Mouse (Mus musculus): Measurements from ENCODE around the gene Phf5a. TPM values are rescaled to one million over a fixed set of nuclear protein-coding genes. Genes with fewer than 3 reads are reported as not detected.

Gene Phf5a
- total and polyA plus RNA-seq, 3 experiments, result 37.1 to 59.8 (median 59.6) TPM

- DNase-seq, result no peak
These were observed 43.1 kb downstream of the Phf5a start for GRCm38 (mm10) chr15:81828426-81829207.

DNA sequence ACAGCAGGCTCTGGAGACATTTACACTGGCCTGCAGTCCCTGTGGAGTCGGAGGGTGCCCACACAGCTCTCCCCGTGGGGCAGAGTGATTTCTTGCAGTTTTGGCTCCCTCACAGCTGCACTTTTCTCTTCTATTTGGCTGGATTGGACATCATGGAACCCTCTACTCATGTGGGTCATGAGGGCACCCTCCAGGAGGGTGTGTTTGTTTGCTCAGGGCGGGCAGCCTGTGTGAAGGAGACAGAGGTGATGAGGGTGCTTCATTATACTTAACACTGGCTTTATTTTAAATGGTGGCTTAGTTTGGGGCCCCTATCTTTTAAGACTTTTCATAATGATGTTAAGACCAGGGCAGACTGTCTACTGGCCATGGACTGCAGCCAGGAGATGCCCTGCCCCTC, 46.9 kb downstream of the Phf5a start:
- no peak for DNase-seq

- DNase-seq, result no peak
These were observed 49.1 kb downstream of the Phf5a start for GRCm38 (mm10) chr15:81822631-81823030.

GRCm38 (mm10) chr15:81818404-81818803, 53.3 kb downstream of the Phf5a start:
- peak; percentile 52 for DNase-seq

DNA sequence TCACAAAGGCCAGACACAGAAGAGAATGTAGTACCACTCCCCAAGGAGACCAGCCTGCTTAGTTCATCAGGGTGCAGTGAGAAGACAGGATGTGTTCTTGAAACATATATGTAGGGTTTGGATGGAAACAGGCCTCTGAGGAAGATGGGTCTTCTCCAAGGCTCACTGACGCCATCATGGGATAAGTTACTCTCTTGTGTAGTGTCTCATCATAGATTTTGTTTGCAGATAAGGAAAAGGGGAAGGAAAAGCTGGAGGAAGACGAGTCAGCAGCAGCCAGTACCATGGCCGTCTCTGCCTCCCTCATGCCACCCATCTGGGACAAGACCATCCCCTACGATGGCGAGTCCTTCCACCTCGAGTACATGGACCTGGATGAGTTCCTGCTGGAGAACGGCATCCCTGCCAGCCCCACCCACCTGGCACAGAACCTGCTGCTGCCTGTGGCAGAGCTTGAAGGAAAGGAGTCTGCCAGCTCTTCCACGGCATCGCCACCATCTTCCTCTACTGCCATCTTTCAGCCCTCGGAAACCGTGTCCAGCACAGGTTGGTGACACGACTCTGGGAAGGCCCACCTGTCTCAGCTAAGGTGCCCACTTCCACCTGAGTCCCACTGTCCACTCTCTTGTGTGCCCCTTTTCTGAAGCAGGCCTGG, 56.9 kb downstream of the Phf5a start:
- peak; percentile 31 for DNase-seq

Other genes with a start within 250 kb of the Phf5a start
- gene L3mbtl2, start 208.0 kb downstream of the Phf5a start, total RNA-seq (2021), result 10 to 100 TPM; 15.7 to 22.1 TPM
- gene L3mbtl2, start 208.0 kb downstream of the Phf5a start, polyA plus RNA-seq (2012; rRNA removed), result 11.2 and 12.8 TPM in 2 replicates
- 1 to 10 TPM; 2.3 to 4.4 TPM for gene Chadl, start 174.6 kb downstream of the Phf5a start, total RNA-seq (2021)
- gene Chadl, start 174.6 kb downstream of the Phf5a start, polyA plus RNA-seq (2012; rRNA removed), result 32.2 and 38.7 TPM in 2 replicates
- gene Zc3h7b, start 126.9 kb downstream of the Phf5a start, total RNA-seq (2021), result 10 to 100 TPM; 62.9 to 87.9 TPM
- gene Zc3h7b, start 126.9 kb downstream of the Phf5a start, polyA plus RNA-seq (2012; rRNA removed), result 54.0 and 60.6 TPM in 2 replicates
- 10 to 100 TPM; 57.1 to 73.0 TPM for gene Rangap1, start 126.4 kb downstream of the Phf5a start, total RNA-seq (2021)
- gene Rangap1, start 126.4 kb downstream of the Phf5a start, polyA plus RNA-seq (2012; rRNA removed), result 20.8 and 24.9 TPM in 2 replicates
- 100 to 1,000 TPM in 1 of 2 experiments, 10 to 100 TPM in 1; 35.0 to 100 TPM for gene Tef, start 69.5 kb downstream of the Phf5a start, total RNA-seq (2021)
- 35.0 and 69.3 TPM in 2 replicates for gene Tef, start 69.5 kb downstream of the Phf5a start, polyA plus RNA-seq (2012; rRNA removed)
- gene Tob2, start 13.1 kb downstream of the Phf5a start, total RNA-seq (2021), result 100 to 1,000 TPM in 1 of 2 experiments, 10 to 100 TPM in 1; 96.0 to 102 TPM
- 69.9 and 76.1 TPM in 2 replicates for gene Tob2, start 13.1 kb downstream of the Phf5a start, polyA plus RNA-seq (2012; rRNA removed)
- gene Aco2, start 398 bp upstream of the Phf5a start, total RNA-seq (2021), result 1,000 to 10,000 TPM; 1,000 to 1,044 TPM
- gene Aco2, start 398 bp upstream of the Phf5a start, polyA plus RNA-seq (2012; rRNA removed), result 391 and 396 TPM in 2 replicates
- gene Polr3h, start 54.3 kb upstream of the Phf5a start, total RNA-seq (2021), result 10 to 100 TPM; 15.6 to 34.4 TPM
- gene Polr3h, start 54.3 kb upstream of the Phf5a start, polyA plus RNA-seq (2012; rRNA removed), result 16.7 and 17.5 TPM in 2 replicates
- 10 to 100 TPM; 10.1 to 19.5 TPM for gene Csdc2, start 64.8 kb upstream of the Phf5a start, total RNA-seq (2021)
- gene Csdc2, start 64.8 kb upstream of the Phf5a start, polyA plus RNA-seq (2012; rRNA removed), result 33.6 and 50.1 TPM in 2 replicates
- 10 to 100 TPM; 70.6 to 74.8 TPM for gene Pmm1, start 89.0 kb upstream of the Phf5a start, total RNA-seq (2021)
- gene Pmm1, start 89.0 kb upstream of the Phf5a start, polyA plus RNA-seq (2012; rRNA removed), result 114 and 118 TPM in 2 replicates
- gene 1700029P11Rik, start 108.6 kb upstream of the Phf5a start, total RNA-seq (2021), result not detected
- gene 1700029P11Rik, start 108.6 kb upstream of the Phf5a start, polyA plus RNA-seq (2012; rRNA removed), result not detected in 2 replicates
- gene Xrcc6, start 115.9 kb upstream of the Phf5a start, total RNA-seq (2021), result 10 to 100 TPM; 73.2 to 87.0 TPM
- gene Xrcc6, start 115.9 kb upstream of the Phf5a start, polyA plus RNA-seq (2012; rRNA removed), result 23.8 and 27.6 TPM in 2 replicates
- 100 to 1,000 TPM in 1 of 2 experiments, 10 to 100 TPM in 1; 56.0 to 149 TPM for gene Desi1, start 162.0 kb upstream of the Phf5a start, total RNA-seq (2021)
- gene Desi1, start 162.0 kb upstream of the Phf5a start, polyA plus RNA-seq (2012; rRNA removed), result 100.0 and 101 TPM in 2 replicates
- gene Snu13, start 175.7 kb upstream of the Phf5a start, total RNA-seq (2021), result 10 to 100 TPM; 84.9 to 91.7 TPM
- 61.5 and 68.6 TPM in 2 replicates for gene Snu13, start 175.7 kb upstream of the Phf5a start, polyA plus RNA-seq (2012; rRNA removed)
- gene 4930407I10Rik, start 187.2 kb upstream of the Phf5a start, total RNA-seq (2021), result not detected
- not detected in 2 replicates for gene 4930407I10Rik, start 187.2 kb upstream of the Phf5a start, polyA plus RNA-seq (2012; rRNA removed)
- 1 to 10 TPM in 1 of 2 experiments, under 1 TPM in 1; 0.35 to 3.2 TPM for gene Mei1, start 198.1 kb upstream of the Phf5a start, total RNA-seq (2021)
- not detected in 2 replicates for gene Mei1, start 198.1 kb upstream of the Phf5a start, polyA plus RNA-seq (2012; rRNA removed)

Measured in adrenal gland, adult 2 months (tissue).